In the genomic region with DNA sequence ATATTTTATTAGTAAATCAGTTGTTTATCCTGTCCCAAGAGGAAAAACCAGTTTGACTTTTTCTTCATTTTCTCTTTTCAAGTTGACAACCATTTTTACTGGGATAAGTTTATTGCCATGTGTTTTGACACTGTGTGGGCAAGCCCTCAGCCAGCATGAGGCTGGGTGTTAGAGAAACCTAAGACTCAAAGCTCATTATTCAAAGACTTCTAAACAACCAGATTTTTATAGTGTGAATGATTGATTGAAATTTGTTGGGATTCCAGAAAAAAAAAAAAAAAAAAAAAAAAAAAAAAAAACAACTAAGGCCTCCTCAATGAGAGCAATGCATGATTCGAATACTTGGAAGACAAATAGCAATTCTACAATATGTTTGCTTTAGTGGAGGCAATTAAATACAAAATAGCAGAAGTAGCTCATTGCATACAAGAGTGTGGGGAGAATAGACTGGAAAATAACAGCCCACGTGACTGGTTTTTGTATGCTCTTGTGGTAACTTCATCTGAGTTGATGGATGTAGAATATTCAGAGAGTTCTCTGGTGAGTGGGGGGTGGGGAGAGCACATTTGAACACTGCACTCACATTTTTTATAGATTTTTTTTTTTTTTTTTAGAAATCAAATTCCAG, we compare ENCODE assay signal across 27 mouse cellular contexts.
DNase-seq lines count a peak whose midpoint lies in the region; ATAC-seq lines count a peak whose summit lies in the region.
"Had no signal": no experiment of that assay in that cellular context is flagged by ENCODE, and none has a peak within 500 bp of the region (broad histone marks: within the 10 kb centered on the region; RNA-seq: fewer than 3 reads in every experiment).

No protein-coding gene starts in this region.

- peaks cover 4% of the 10 kb centered on the region; the same call in 1 of the 2 replicates for H3K4me1 ChIP-seq in forebrain, embryonic 14.5 days (ENCODE audit: control insufficient read depth, insufficient read depth, low read length)
- H3K4me1 ChIP-seq in forebrain, embryonic 12.5 days = peaks cover 4% of the 10 kb centered on the region
- H3K4me1 ChIP-seq in limb, embryonic 11.5 days (ENCODE audit: control insufficient read depth, insufficient read depth, low read length) = 0 out of 2 replicates have a peak, but pooled peaks cover 4% of the 10 kb centered on the region
- peaks cover 42% of the 10 kb centered on the region for H3K4me1 ChIP-seq in limb, embryonic 10.5 days
- H3K4me1 ChIP-seq: embryonic facial prominence, embryonic 13.5 days; limb, embryonic 15.5 days; liver, embryonic 15.5 days had no signal

- no peaks in the 10 kb centered on the region for H3K27me3 ChIP-seq in forebrain, embryonic 14.5 days (replicated peaks; ENCODE audit: control insufficient read depth, insufficient read depth, low read length)
- H3K27me3 ChIP-seq in forebrain, embryonic 12.5 days = no peaks in the 10 kb centered on the region
- H3K27me3 ChIP-seq in limb, embryonic 11.5 days (ENCODE audit: control insufficient read depth, insufficient read depth, low read length) = no peaks in the 10 kb centered on the region
- H3K27me3 ChIP-seq in limb, embryonic 10.5 days (ENCODE audit: low read depth, poor library complexity, severe bottlenecking) = no peaks in the 10 kb centered on the region
- H3K27me3 ChIP-seq: embryonic facial prominence, embryonic 13.5 days; intestine, embryonic 15.5 days; limb, embryonic 15.5 days; liver, embryonic 15.5 days; megakaryocyte, embryonic 14.5 days; midbrain, embryonic 13.5 days; neural tube, embryonic 12.5 days had no signal

- no peak overlapping the region for H3K4me2 ChIP-seq in forebrain, embryonic 14.5 days (ENCODE audit: low read length)
- H3K4me2 ChIP-seq in forebrain, embryonic 12.5 days = no peak overlapping the region
- H3K4me2 ChIP-seq in limb, embryonic 11.5 days (ENCODE audit: low read depth, severe bottlenecking) = no peak overlapping the region
- H3K4me2 ChIP-seq: embryonic facial prominence, embryonic 13.5 days; heart, embryonic 11.5 days; intestine, embryonic 15.5 days; limb, embryonic 15.5 days; liver, embryonic 15.5 days; midbrain, embryonic 13.5 days; neural tube, embryonic 12.5 days had no signal

- ATAC-seq in forebrain, embryonic 14.5 days = peak; percentile 83
- ATAC-seq in forebrain, embryonic 12.5 days (ENCODE audit: low FRiP score) = no peak
- ATAC-seq in limb, embryonic 11.5 days (ENCODE audit: insufficient number of reproducible peaks, low FRiP score, low TSS enrichment, low read depth) = 0 out of 2 replicates have a peak, but pooled peaks have one; percentile 56
- peak; percentile 27 to 62; a peak in 2 of 4 replicates for ATAC-seq in hematopoietic stem cell, adult 5-6 weeks (replicated peaks in 1 of 2; ENCODE audit: insufficient read depth in 1 of 2, low FRiP score in 2 of 2, low TSS enrichment in 1 of 2, low read depth in 1 of 2, poor library complexity in 2 of 2, severe bottlenecking in 2 of 2)
- ATAC-seq: hindbrain, embryonic 16.5 days; intestine, embryonic 15.5 days; lung, postnatal 0 days; midbrain, embryonic 13.5 days had no signal

- 41% methylated on average over 2 of the region's 2 CpGs for WGBS in forebrain, embryonic 14.5 days
- WGBS in forebrain, embryonic 12.5 days = 53% methylated on average over 2 of the region's 2 CpGs
- 70% methylated on average over 2 of the region's 2 CpGs for WGBS in limb, embryonic 11.5 days
- WGBS in limb, embryonic 10.5 days = 80% methylated on average over 2 of the region's 2 CpGs

- H3K9me3 ChIP-seq in forebrain, embryonic 14.5 days (replicated peaks; ENCODE audit: control insufficient read depth, low read length) = no peaks in the 10 kb centered on the region
- no peaks in the 10 kb centered on the region for H3K9me3 ChIP-seq in forebrain, embryonic 12.5 days
- no peaks in the 10 kb centered on the region for H3K9me3 ChIP-seq in limb, embryonic 11.5 days (ENCODE audit: control insufficient read depth, low read length)
- no peaks in the 10 kb centered on the region for H3K9me3 ChIP-seq in limb, embryonic 10.5 days (replicated peaks)
- H3K9me3 ChIP-seq: embryonic facial prominence, embryonic 13.5 days; hindbrain, embryonic 10.5 days; intestine, embryonic 15.5 days; limb, embryonic 15.5 days; liver, embryonic 15.5 days; megakaryocyte, embryonic 14.5 days; midbrain, embryonic 13.5 days; neural tube, embryonic 12.5 days had no signal

- no peak overlapping the region for H3K4me3 ChIP-seq in forebrain, embryonic 14.5 days (ENCODE audit: low read depth, low read length)
- no peak overlapping the region for H3K4me3 ChIP-seq in forebrain, embryonic 12.5 days (replicated peaks)
- H3K4me3 ChIP-seq in limb, embryonic 11.5 days (ENCODE audit: low read depth, low read length) = no peak overlapping the region
- no peak overlapping the region for H3K4me3 ChIP-seq in limb, embryonic 10.5 days
- H3K4me3 ChIP-seq: embryonic facial prominence, embryonic 13.5 days; erythroblast, embryonic 14.5 days; hindbrain, embryonic 10.5 days; intestine, embryonic 15.5 days; layer of hippocampus, adult 2 months; limb, embryonic 15.5 days; liver, embryonic 15.5 days; megakaryocyte, embryonic 14.5 days; midbrain, embryonic 13.5 days; neural tube, embryonic 12.5 days had no signal

- H3K9ac ChIP-seq in forebrain, embryonic 14.5 days (ENCODE audit: low read length) = no peak overlapping the region
- H3K9ac ChIP-seq in forebrain, embryonic 12.5 days = no peak overlapping the region
- H3K9ac ChIP-seq in limb, embryonic 11.5 days (ENCODE audit: low read length) = no peak overlapping the region
- H3K9ac ChIP-seq: embryonic facial prominence, embryonic 13.5 days; intestine, embryonic 15.5 days; limb, embryonic 15.5 days; liver, embryonic 15.5 days; midbrain, embryonic 13.5 days; neural tube, embryonic 12.5 days had no signal

- H3K36me3 ChIP-seq in forebrain, embryonic 14.5 days (ENCODE audit: control insufficient read depth, insufficient read depth, low read length) = no peaks in the 10 kb centered on the region
- H3K36me3 ChIP-seq in forebrain, embryonic 12.5 days (replicated peaks) = no peaks in the 10 kb centered on the region
- no peaks in the 10 kb centered on the region for H3K36me3 ChIP-seq in limb, embryonic 11.5 days (ENCODE audit: control insufficient read depth, insufficient read depth, low read length)
- no peaks in the 10 kb centered on the region for H3K36me3 ChIP-seq in limb, embryonic 10.5 days
- H3K36me3 ChIP-seq: embryonic facial prominence, embryonic 13.5 days; hindbrain, embryonic 10.5 days; intestine, embryonic 15.5 days; limb, embryonic 15.5 days; liver, embryonic 15.5 days; midbrain, embryonic 13.5 days; neural tube, embryonic 12.5 days had no signal

- no peak overlapping the region for H3K27ac ChIP-seq in forebrain, embryonic 14.5 days (ENCODE audit: low read depth, low read length)
- H3K27ac ChIP-seq in forebrain, embryonic 12.5 days = no peak overlapping the region
- H3K27ac ChIP-seq in limb, embryonic 11.5 days (replicated peaks; ENCODE audit: low read depth, low read length) = no peak overlapping the region
- H3K27ac ChIP-seq in limb, embryonic 10.5 days = no peak overlapping the region; the same call in 1 of the 2 replicates
- H3K27ac ChIP-seq: embryonic facial prominence, embryonic 13.5 days; hindbrain, embryonic 10.5 days; intestine, embryonic 15.5 days; layer of hippocampus, adult 2 months; limb, embryonic 15.5 days; liver, embryonic 15.5 days; midbrain, embryonic 13.5 days; neural tube, embryonic 12.5 days had no signal

- peak; percentile 76 for DNase-seq in forebrain, embryonic 14.5 days (ENCODE audit: low spot score)
- DNase-seq in limb, embryonic 11.5 days (ENCODE audit: low spot score) = no peak
- no peak for DNase-seq in limb, embryonic 10.5 days (ENCODE audit: low spot score)
- DNase-seq in brain, embryonic 18.5 days (ENCODE audit: low read depth, low spot score) = peak; percentile 52
- no peak for DNase-seq in right cerebral cortex, postnatal 14 days
- DNase-seq in cerebellum, adult 9-11 months = no peak
- DNase-seq: adrenal gland, postnatal 25 days; cerebellum, adult 11 months; embryo, embryonic 11 days; kidney, postnatal 25 days; right cerebral cortex, postnatal 25 days; thymus, postnatal 36 days had no signal

Comparison
In these comparisons a context has a peak if more than half of its experiments do, and no peak if none do; other contexts are left out.
1. DNase-seq: peak in forebrain, embryonic 14.5 days (single experiment) and brain, embryonic 18.5 days (single experiment); none in limb, embryonic 11.5 days (single experiment), limb, embryonic 10.5 days (single experiment), right cerebral cortex, postnatal 14 days (single experiment) and cerebellum, adult 9-11 months (single experiment).